Mouse (Mus musculus): ENCODE measurements at regions not wholly inside any gene's neighbourhood (a gene's known extent, or its start where the extent isn't known, plus 50 kb on each side); places are given as distances from the start of the nearest gene placed in this dataset.

DNA sequence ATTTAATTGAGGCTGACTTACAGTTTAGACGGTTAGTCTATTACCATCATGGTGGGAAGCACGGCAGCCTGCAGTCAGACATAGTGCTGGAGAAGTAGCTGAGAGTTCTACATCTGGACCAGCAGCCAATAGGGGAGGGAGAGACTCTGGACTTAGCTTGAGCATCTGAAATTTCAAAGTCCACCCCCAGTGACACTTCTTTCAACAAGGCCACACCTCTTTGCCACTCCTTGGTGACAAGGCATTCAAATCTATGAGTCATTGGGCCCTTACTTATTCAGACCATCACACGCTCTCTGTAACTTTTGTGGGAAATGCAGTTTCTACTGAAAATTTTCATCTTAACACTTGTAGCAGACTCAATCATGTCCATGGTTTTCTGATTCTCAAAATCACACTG is 653.9 kb upstream of the Got2 start:
- TF ChIP-seq CTCF (IDR thresholded peaks at IDR 0.05) (no peak), EP300 (IDR thresholded peaks at IDR 0.05) (no peak)
